ENCODE assay signal across 27 mouse cellular contexts in the genomic region with DNA sequence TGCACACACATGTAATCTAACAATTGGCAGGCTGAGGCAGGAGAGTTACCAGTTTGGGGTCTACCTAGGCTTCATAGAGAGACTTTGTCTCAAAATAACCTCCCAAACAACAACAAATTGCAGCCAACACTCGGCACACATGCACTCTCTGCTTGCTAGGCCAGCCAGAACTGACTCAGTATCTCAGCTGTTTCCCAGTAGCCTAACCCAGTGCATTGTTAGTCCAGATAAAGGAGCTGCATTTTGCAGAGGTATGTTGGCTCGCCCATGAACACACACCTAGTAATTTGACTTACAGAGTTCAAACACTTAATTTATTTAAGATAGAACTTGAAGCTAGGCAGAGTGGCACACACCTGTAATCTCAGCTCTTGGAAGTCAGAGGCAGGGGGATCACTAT. TPM values are rescaled to one million over a fixed set of nuclear protein-coding genes. Genes with fewer than 3 reads are reported as not detected.
DNase-seq lines count a peak whose midpoint lies in the region; ATAC-seq and TF ChIP-seq lines count a peak whose summit lies in the region.
"Had no signal": no experiment of that assay in that cellular context is flagged by ENCODE, and none has a peak within 500 bp of the region (broad histone marks: within the 10 kb centered on the region; RNA-seq: fewer than 3 reads in every experiment).

No protein-coding gene starts in this region.

- no peak overlapping the region for H3K9ac ChIP-seq in midbrain, embryonic 11.5 days (ENCODE audit: low read length)
- peak overlapping the region; percentile 62; the same call in 1 of the 2 replicates for H3K9ac ChIP-seq in liver, embryonic 12.5 days
- no peak overlapping the region for H3K9ac ChIP-seq in liver, postnatal 0 days (replicated peaks)
- no peak overlapping the region for H3K9ac ChIP-seq in stomach, postnatal 0 days (ENCODE audit: low read length)
- H3K9ac ChIP-seq: embryonic facial prominence, embryonic 13.5 days; forebrain, postnatal 0 days; hindbrain, embryonic 15.5 days; kidney, embryonic 15.5 days; lung, embryonic 14.5 days; neural tube, embryonic 15.5 days had no signal

- ATAC-seq in midbrain, embryonic 11.5 days (ENCODE audit: low FRiP score) = no peak
- peak; percentile 70 for ATAC-seq in liver, embryonic 12.5 days
- ATAC-seq in liver, postnatal 0 days = no peak
- ATAC-seq in stomach, postnatal 0 days (ENCODE audit: low FRiP score, low TSS enrichment) = peak; percentile 75; the same call in 1 of the 2 replicates
- ATAC-seq in activated CD4-positive, CD25-positive, alpha-beta regulatory T cell, adult 4 months = no peak
- ATAC-seq: CD4-positive, CD25-positive, alpha-beta regulatory T cell, adult 4 months; forebrain, postnatal 0 days; inflammation-experienced regulatory T-cells, adult 6 months had no signal

- no peak overlapping the region for H3K4me3 ChIP-seq in midbrain, embryonic 11.5 days (ENCODE audit: low read depth, low read length)
- H3K4me3 ChIP-seq in midbrain, embryonic 10.5 days = no peak overlapping the region
- no peak overlapping the region for H3K4me3 ChIP-seq in liver, embryonic 12.5 days
- no peak overlapping the region for H3K4me3 ChIP-seq in liver, postnatal 0 days (ENCODE audit: low read depth, low read length)
- H3K4me3 ChIP-seq in stomach, postnatal 0 days (ENCODE audit: low read depth, low read length) = no peak overlapping the region
- H3K4me3 ChIP-seq: embryonic facial prominence, embryonic 13.5 days; hindbrain, embryonic 15.5 days; kidney, embryonic 15.5 days; layer of hippocampus, adult 2 months; neural tube, embryonic 15.5 days had no signal

- TF ChIP-seq CTCF in liver, postnatal 0 days (IDR thresholded peaks at IDR 0.05; ENCODE audit: low read depth) = no peak
- TF ChIP-seq CTCF in stomach, postnatal 0 days (IDR thresholded peaks at IDR 0.05; ENCODE audit: low read depth) = no peak

- intact Hi-C loops in gastrocnemius, postnatal 36 days (cut with DNase I) = no loop called here

- H3K27ac ChIP-seq in midbrain, embryonic 11.5 days (ENCODE audit: low read depth, low read length) = no peak overlapping the region
- no peak overlapping the region for H3K27ac ChIP-seq in midbrain, embryonic 10.5 days (replicated peaks)
- H3K27ac ChIP-seq in liver, embryonic 12.5 days = peak overlapping the region; percentile 96
- 0 out of 2 replicates have a peak overlapping the region, but pooled peaks have one; percentile 83 for H3K27ac ChIP-seq in liver, postnatal 0 days (ENCODE audit: low read depth)
- no peak overlapping the region for H3K27ac ChIP-seq in stomach, postnatal 0 days (replicated peaks)
- H3K27ac ChIP-seq: embryonic facial prominence, embryonic 13.5 days; hindbrain, embryonic 15.5 days; kidney, embryonic 15.5 days; layer of hippocampus, adult 2 months; neural tube, embryonic 15.5 days had no signal

- DNase-seq in midbrain, embryonic 11.5 days (ENCODE audit: low spot score, missing footprints) = peak; percentile 68
- no peak for DNase-seq in midbrain, embryonic 10.5 days (ENCODE audit: low spot score)
- DNase-seq in liver, postnatal 0 days = no peak
- DNase-seq in stomach, postnatal 0 days (ENCODE audit: low spot score) = no peak
- no peak for DNase-seq in adrenal gland, postnatal 36 days
- DNase-seq in gastrocnemius, postnatal 36 days = no peak
- DNase-seq: adrenal gland, adult 8-10 months; cerebellum, adult 11 months; cerebellum, adult 9-11 months; forebrain, postnatal 0 days; heart, postnatal 4 days; kidney, adult 18-20 months; kidney, postnatal 25 days; lung, embryonic 14.5 days; lung, postnatal 14 days; midbrain, embryonic 14.5 days; retina, postnatal 1 day; right cerebral cortex, postnatal 14 days had no signal

- WGBS in midbrain, embryonic 11.5 days = 81% methylated on average over 2 of the region's 2 CpGs
- 84% methylated on average over 2 of the region's 2 CpGs for WGBS in midbrain, embryonic 10.5 days
- WGBS in liver, embryonic 12.5 days (ENCODE audit: insufficient replicate concordance) = 11% methylated on average over 2 of the region's 2 CpGs
- WGBS in liver, postnatal 0 days (ENCODE audit: insufficient replicate concordance) = 52% methylated on average over 2 of the region's 2 CpGs
- WGBS in stomach, postnatal 0 days = 40% methylated on average over 2 of the region's 2 CpGs

- TF ChIP-seq EP300 in liver, postnatal 0 days (IDR thresholded peaks at IDR 0.05; ENCODE audit: low read depth) = no peak
- TF ChIP-seq EP300 in stomach, postnatal 0 days (optimal IDR thresholded peaks at IDR 0.05) = no peak

- H3K4me1 ChIP-seq in midbrain, embryonic 11.5 days (ENCODE audit: control insufficient read depth, insufficient read depth, low read length) = no peaks in the 10 kb centered on the region
- H3K4me1 ChIP-seq in midbrain, embryonic 10.5 days = peaks cover 8% of the 10 kb centered on the region; the same call in 1 of the 2 replicates
- peaks cover 95% of the 10 kb centered on the region for H3K4me1 ChIP-seq in liver, embryonic 12.5 days
- peaks cover 16% of the 10 kb centered on the region for H3K4me1 ChIP-seq in liver, postnatal 0 days (ENCODE audit: insufficient read depth)
- H3K4me1 ChIP-seq in stomach, postnatal 0 days (replicated peaks; ENCODE audit: control insufficient read depth, insufficient read depth) = no peaks in the 10 kb centered on the region
- H3K4me1 ChIP-seq: embryonic facial prominence, embryonic 13.5 days; hindbrain, embryonic 15.5 days; kidney, embryonic 15.5 days; neural tube, embryonic 15.5 days had no signal

- no peaks in the 10 kb centered on the region for H3K36me3 ChIP-seq in midbrain, embryonic 11.5 days (ENCODE audit: control insufficient read depth, insufficient read depth, low read length)
- H3K36me3 ChIP-seq in midbrain, embryonic 10.5 days = no peaks in the 10 kb centered on the region
- H3K36me3 ChIP-seq in liver, embryonic 12.5 days = no peaks in the 10 kb centered on the region
- no peaks in the 10 kb centered on the region for H3K36me3 ChIP-seq in liver, postnatal 0 days (replicated peaks; ENCODE audit: insufficient read depth, low read length)
- H3K36me3 ChIP-seq in stomach, postnatal 0 days (ENCODE audit: control insufficient read depth, insufficient read depth, low read length) = no peaks in the 10 kb centered on the region
- H3K36me3 ChIP-seq: embryonic facial prominence, embryonic 13.5 days; hindbrain, embryonic 15.5 days; kidney, embryonic 15.5 days; neural tube, embryonic 15.5 days had no signal

- H3K4me2 ChIP-seq in midbrain, embryonic 11.5 days = no peak overlapping the region
- H3K4me2 ChIP-seq in liver, embryonic 12.5 days = peak overlapping the region; percentile 61
- peak overlapping the region; percentile 18; the same call in 1 of the 2 replicates for H3K4me2 ChIP-seq in liver, postnatal 0 days (ENCODE audit: low read depth, low read length)
- H3K4me2 ChIP-seq in stomach, postnatal 0 days (replicated peaks; ENCODE audit: low read depth) = no peak overlapping the region
- H3K4me2 ChIP-seq: embryonic facial prominence, embryonic 13.5 days; hindbrain, embryonic 15.5 days; kidney, embryonic 15.5 days; lung, embryonic 14.5 days; neural tube, embryonic 15.5 days had no signal

- H3K9me3 ChIP-seq in midbrain, embryonic 11.5 days (ENCODE audit: control insufficient read depth, low read length) = 0 out of 2 replicates have a peak, but pooled peaks cover 3% of the 10 kb centered on the region
- no peaks in the 10 kb centered on the region for H3K9me3 ChIP-seq in midbrain, embryonic 10.5 days (replicated peaks)
- no peaks in the 10 kb centered on the region for H3K9me3 ChIP-seq in liver, embryonic 12.5 days (replicated peaks)
- no peaks in the 10 kb centered on the region for H3K9me3 ChIP-seq in liver, postnatal 0 days (ENCODE audit: low read length)
- H3K9me3 ChIP-seq in stomach, postnatal 0 days (ENCODE audit: control insufficient read depth, low read length) = no peaks in the 10 kb centered on the region
- H3K9me3 ChIP-seq: embryonic facial prominence, embryonic 13.5 days; hindbrain, embryonic 15.5 days; kidney, embryonic 15.5 days; neural tube, embryonic 15.5 days had no signal

- peaks cover 2% of the 10 kb centered on the region; the same call in 1 of the 2 replicates for H3K27me3 ChIP-seq in midbrain, embryonic 11.5 days (ENCODE audit: control insufficient read depth, insufficient read depth, low read length)
- H3K27me3 ChIP-seq in midbrain, embryonic 10.5 days (ENCODE audit: low read depth, poor library complexity, severe bottlenecking) = peaks cover 26% of the 10 kb centered on the region
- H3K27me3 ChIP-seq in liver, embryonic 12.5 days (replicated peaks) = no peaks in the 10 kb centered on the region
- no peaks in the 10 kb centered on the region for H3K27me3 ChIP-seq in liver, postnatal 0 days (ENCODE audit: insufficient read depth, low read length)
- no peaks in the 10 kb centered on the region for H3K27me3 ChIP-seq in stomach, postnatal 0 days (ENCODE audit: control insufficient read depth, insufficient read depth, low read length)
- H3K27me3 ChIP-seq: hindbrain, embryonic 15.5 days; kidney, embryonic 15.5 days; neural tube, embryonic 15.5 days had no signal

RNA-seq across cellular contexts. Expression of gene Cited4, which starts 9.3 kb away (rescaled TPM):
- 8.7 and 8.8 TPM in 2 replicates for polyA plus RNA-seq in midbrain, embryonic 11.5 days (2014; fragmentation: Nextera tagmentation; extraction: Ambion mirVana)
- polyA plus RNA-seq in midbrain, embryonic 10.5 days (2016; fragmentation: Nextera tagmentation; extraction: Ambion mirVana) = 8.5 and 12.7 TPM in 2 replicates
- polyA plus RNA-seq in liver, embryonic 12.5 days (2016; fragmentation: Nextera tagmentation; extraction: Ambion mirVana) = 286 and 295 TPM in 2 replicates
- 21.2 and 22.9 TPM in 2 replicates for polyA plus RNA-seq in liver, postnatal 0 days (2015; fragmentation: Nextera tagmentation; extraction: Ambion mirVana)
- polyA plus RNA-seq in stomach, postnatal 0 days (2015; fragmentation: Nextera tagmentation; extraction: Ambion mirVana) = 29.8 and 31.8 TPM in 2 replicates
- total RNA-seq in adrenal gland, postnatal 36 days (2021) = 10 to 100 TPM in 1 of 2 experiments, 1 to 10 TPM in 1; 6.0 to 56.0 TPM
- 10 to 100 TPM; 15.0 to 39.3 TPM for total RNA-seq in gastrocnemius, postnatal 36 days (2021)
- under 1 TPM in 1 of 2 experiments, not detected in 1; 0.62 TPM for polyA plus RNA-seq in activated CD4-positive, CD25-positive, alpha-beta regulatory T cell, adult 4 months (2017; shearing (Covaris generic))
- polyA plus RNA-seq: CD4-positive, CD25-positive, alpha-beta regulatory T cell, adult 4 months had no signal

Comparison
In these comparisons a context has a peak if more than half of its experiments do, and no peak if none do; other contexts are left out.
1. ATAC-seq: peak in liver, embryonic 12.5 days (single experiment) and stomach, postnatal 0 days (single experiment); none in midbrain, embryonic 11.5 days (single experiment), liver, postnatal 0 days (single experiment) and activated CD4-positive, CD25-positive, alpha-beta regulatory T cell, adult 4 months (single experiment).
2. H3K27ac ChIP-seq: peak in liver, embryonic 12.5 days (single experiment) and liver, postnatal 0 days (single experiment); none in midbrain, embryonic 11.5 days (single experiment), midbrain, embryonic 10.5 days (single experiment) and stomach, postnatal 0 days (single experiment).
3. H3K4me2 ChIP-seq: peak in liver, embryonic 12.5 days (single experiment) and liver, postnatal 0 days (single experiment); none in midbrain, embryonic 11.5 days (single experiment) and stomach, postnatal 0 days (single experiment).